Mouse (Mus musculus): ENCODE data around the gene Armh3. TPM values are rescaled to one million over a fixed set of nuclear protein-coding genes. Genes with fewer than 3 reads are reported as not detected.
"Not testable (repeated sequence)": the region's sequence is repeated elsewhere in the genome, so short reads cannot be mapped to it uniquely, and the experiment has no call there.

Armh3 gene
- polyA plus RNA-seq, 1 experiment = not detected

GRCm38 (mm10) chr19:45999378-45999777 is 1.1 kb upstream of the Armh3 start:
- WGBS = 52% methylated on average over 1 of the region's 1 CpGs
- no peak overlapping the region for H3K27ac ChIP-seq (ENCODE audit: insufficient read depth, low read depth, low read length)
- no peak for TF ChIP-seq CTCF (IDR thresholded peaks at IDR 0.05; ENCODE audit: insufficient read depth, low read depth, low read length)
- TF ChIP-seq POLR2A (IDR thresholded peaks at IDR 0.05; ENCODE audit: insufficient read depth, low read depth, low read length) = no peak
- H3K4me3 ChIP-seq (ENCODE audit: insufficient read depth, low read depth, low read length) = no peak overlapping the region
- H3K4me1 ChIP-seq (ENCODE audit: control insufficient read depth, insufficient read depth, low read length) = peaks cover 10% of the 10 kb centered on the region

GRCm38 (mm10) chr19:45998694-45999217 is 468 bp upstream of the Armh3 start:
- Histone ChIP-seq H3K4me1 (ENCODE audit: control insufficient read depth, insufficient read depth, low read length) (peaks cover 4% of the 10 kb centered on the region), H3K4me3 (ENCODE audit: insufficient read depth, low read depth, low read length) (peak overlapping the region; percentile 80; the same call in 1 of the 2 replicates), H3K27ac (ENCODE audit: insufficient read depth, low read depth, low read length) (no peak overlapping the region)
- TF ChIP-seq POLR2A (IDR thresholded peaks at IDR 0.05; ENCODE audit: insufficient read depth, low read depth, low read length) (no peak), CTCF (IDR thresholded peaks at IDR 0.05; ENCODE audit: insufficient read depth, low read depth, low read length) (no peak)
- 6% methylated on average over 8 of the region's 8 CpGs for WGBS

- no peak overlapping the region for H3K27ac ChIP-seq (ENCODE audit: insufficient read depth, low read depth, low read length)
- WGBS = 65% methylated on average over 5 of the region's 5 CpGs
Observed at GRCm38 (mm10) chr19:45997365-45997764, 923 bp downstream of the Armh3 start.

GRCm38 (mm10) chr19:45993981-45994737 is 4.1 kb downstream of the Armh3 start:
- TF ChIP-seq CTCF (IDR thresholded peaks at IDR 0.05; ENCODE audit: insufficient read depth, low read depth, low read length) = no peak
- no peak overlapping the region for H3K4me3 ChIP-seq (ENCODE audit: insufficient read depth, low read depth, low read length)
- WGBS = 97% methylated on average over 13 of the region's 13 CpGs
- H3K4me1 ChIP-seq (ENCODE audit: control insufficient read depth, insufficient read depth, low read length) = no peaks in the 10 kb centered on the region
- H3K27ac ChIP-seq (ENCODE audit: insufficient read depth, low read depth, low read length) = no peak overlapping the region

More at GRCm38 (mm10) chr19:45997365-45997764, 923 bp downstream of the Armh3 start:
- Histone ChIP-seq H3K4me3 (ENCODE audit: insufficient read depth, low read depth, low read length) (no peak overlapping the region), H3K4me1 (ENCODE audit: control insufficient read depth, insufficient read depth, low read length) (no peaks in the 10 kb centered on the region)
- TF ChIP-seq POLR2A (IDR thresholded peaks at IDR 0.05; ENCODE audit: insufficient read depth, low read depth, low read length) (no peak), CTCF (IDR thresholded peaks at IDR 0.05; ENCODE audit: insufficient read depth, low read depth, low read length) (no peak)

GRCm38 (mm10) chr19:45993441-45993840 is 4.8 kb downstream of the Armh3 start:
- WGBS = 91% methylated on average over 6 of the region's 6 CpGs
- not testable (repeated sequence) for H3K27ac ChIP-seq (ENCODE audit: insufficient read depth, low read depth, low read length); H3K4me3 ChIP-seq (ENCODE audit: insufficient read depth, low read depth, low read length); H3K4me1 ChIP-seq (ENCODE audit: control insufficient read depth, insufficient read depth, low read length)

- no peak overlapping the region for H3K27ac ChIP-seq (ENCODE audit: insufficient read depth, low read depth, low read length)
- no peaks in the 10 kb centered on the region for H3K4me1 ChIP-seq (ENCODE audit: control insufficient read depth, insufficient read depth, low read length)
- 96% methylated on average over 3 of the region's 3 CpGs for WGBS
- no peak for TF ChIP-seq POLR2A (IDR thresholded peaks at IDR 0.05; ENCODE audit: insufficient read depth, low read depth, low read length)
- no peak for TF ChIP-seq CTCF (IDR thresholded peaks at IDR 0.05; ENCODE audit: insufficient read depth, low read depth, low read length)
- H3K4me3 ChIP-seq (ENCODE audit: insufficient read depth, low read depth, low read length) = no peak overlapping the region
Observed at GRCm38 (mm10) chr19:45991171-45991570, 7.1 kb downstream of the Armh3 start.

GRCm38 (mm10) chr19:45988238-45988637 is 10.1 kb downstream of the Armh3 start:
- H3K4me3 ChIP-seq (ENCODE audit: insufficient read depth, low read depth, low read length) = no peak overlapping the region
- no peak overlapping the region for H3K27ac ChIP-seq (ENCODE audit: insufficient read depth, low read depth, low read length)
- WGBS = 91% methylated on average over 3 of the region's 3 CpGs
- H3K4me1 ChIP-seq (ENCODE audit: control insufficient read depth, insufficient read depth, low read length) = no peaks in the 10 kb centered on the region
- no peak for TF ChIP-seq CTCF (IDR thresholded peaks at IDR 0.05; ENCODE audit: insufficient read depth, low read depth, low read length)
- no peak for TF ChIP-seq POLR2A (IDR thresholded peaks at IDR 0.05; ENCODE audit: insufficient read depth, low read depth, low read length)

- no peak overlapping the region for H3K27ac ChIP-seq (ENCODE audit: insufficient read depth, low read depth, low read length)
- H3K4me1 ChIP-seq (ENCODE audit: control insufficient read depth, insufficient read depth, low read length) = no peaks in the 10 kb centered on the region
- TF ChIP-seq POLR2A (IDR thresholded peaks at IDR 0.05; ENCODE audit: insufficient read depth, low read depth, low read length) (no peak), CTCF (IDR thresholded peaks at IDR 0.05; ENCODE audit: insufficient read depth, low read depth, low read length) (no peak)
- no peak overlapping the region for H3K4me3 ChIP-seq (ENCODE audit: insufficient read depth, low read depth, low read length)
Observed at GRCm38 (mm10) chr19:45984379-45984778, 13.9 kb downstream of the Armh3 start.

GRCm38 (mm10) chr19:45960770-45961169 is 37.5 kb downstream of the Armh3 start:
- Histone ChIP-seq H3K27ac (ENCODE audit: insufficient read depth, low read depth, low read length) (no peak overlapping the region), H3K4me1 (ENCODE audit: control insufficient read depth, insufficient read depth, low read length) (no peaks in the 10 kb centered on the region), H3K4me3 (ENCODE audit: insufficient read depth, low read depth, low read length) (no peak overlapping the region)
- WGBS = 55% methylated on average over 5 of the region's 5 CpGs
- TF ChIP-seq CTCF (IDR thresholded peaks at IDR 0.05; ENCODE audit: insufficient read depth, low read depth, low read length) (no peak), POLR2A (IDR thresholded peaks at IDR 0.05; ENCODE audit: insufficient read depth, low read depth, low read length) (no peak)

Measured in olfactory bulb, adult 2 months (tissue).